Mouse (Mus musculus) kidney, adult 2 months (tissue): ENCODE measurements around the gene Serp1.

Source experiments
- CTCF ChIP-seq: fragments of 200-500 bp; conservative IDR thresholded peaks from 2 replicates; pipeline ENCODE4 v1.5.1; 2011; ENCODE audit warnings: low read depth, mild to moderate bottlenecking, control low read depth, low read length, moderate library complexity, mixed read lengths; ENCODE audit not compliant: insufficient read depth, insufficient read length
- POLR2A ChIP-seq: fragments of 200-500 bp; IDR thresholded peaks from one replicate; pipeline ENCODE4 v1.6.1; 2011; ENCODE audit warnings: low read depth, low read length, control low read depth

- no peak for TF ChIP-seq POLR2A
- no peak for TF ChIP-seq CTCF
These were observed 21.9 kb downstream of the Serp1 start for GRCm38 (mm10) chr3:58503720-58504333.
